Mouse (Mus musculus) brain, embryonic 14.5 days (tissue): ENCODE results near the gene Wdr18. TPM values are rescaled to one million over a fixed set of nuclear protein-coding genes. Genes with fewer than 3 reads are reported as not detected.

Source experiments
- DNase-seq: peaks from one replicate; pipeline ENCODE4 v3.0.0-alpha.2; 2011; ENCODE audit warnings: low read depth
- CTCF ChIP-seq: fragments of 200-500 bp; IDR thresholded peaks from 2 replicates; pipeline ENCODE4 v1.5.1; 2012; ENCODE audit warnings: inconsistent platforms, mild to moderate bottlenecking, moderate library complexity, borderline replicate concordance; ENCODE audit not compliant: insufficient read depth, insufficient read length; ENCODE audit errors: extremely low read depth
- POLR2A ChIP-seq: fragments of 200-500 bp; IDR thresholded peaks from 2 replicates; pipeline ENCODE4 v1.6.1; 2012; ENCODE audit warnings: mild to moderate bottlenecking, inconsistent platforms, borderline replicate concordance; ENCODE audit not compliant: poor library complexity, insufficient read depth, insufficient read length, severe bottlenecking; ENCODE audit errors: extremely low read depth
- polyA plus RNA-seq: library from polyadenylated mRNA; depleted of rRNA; stranded (reverse); fragments of >200 nt; gene quantifications from 2 replicates; pipeline ENCODE4 v1.2.3, GENCODE M21; 2012

Gene Wdr18
- polyA plus RNA-seq, 1 experiment = 59.7 TPM

DNA sequence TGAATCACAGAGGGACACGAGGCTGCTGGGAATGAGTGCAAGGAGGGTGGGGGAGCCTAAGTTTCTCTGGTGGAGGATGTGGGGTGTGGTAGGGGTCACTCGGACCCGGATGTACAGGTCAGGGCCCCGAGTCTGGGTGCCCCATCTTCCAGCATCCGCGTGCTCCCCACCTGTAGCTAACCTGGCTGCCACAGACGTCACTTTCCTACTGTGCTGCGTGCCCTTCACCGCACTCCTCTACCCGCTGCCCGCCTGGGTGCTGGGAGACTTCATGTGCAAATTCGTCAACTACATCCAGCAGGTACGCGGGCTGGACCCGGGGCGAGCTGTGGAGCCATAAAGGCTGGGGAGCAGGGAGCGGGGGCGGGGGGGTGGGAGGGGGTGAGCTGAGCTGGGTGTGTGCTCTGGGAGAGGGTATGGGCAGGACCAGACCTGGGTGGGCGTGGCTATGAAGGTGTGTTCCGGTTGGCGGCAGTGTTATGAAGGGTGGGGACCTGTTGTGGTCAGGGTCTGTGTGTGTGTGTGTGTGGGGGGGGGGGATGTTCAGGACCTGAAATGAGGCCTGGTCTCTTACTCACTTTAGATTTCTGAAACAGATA is 40.6 kb upstream of the Wdr18 start:
- no peak for DNase-seq
- TF ChIP-seq POLR2A (no peak), CTCF (no peak)

DNA sequence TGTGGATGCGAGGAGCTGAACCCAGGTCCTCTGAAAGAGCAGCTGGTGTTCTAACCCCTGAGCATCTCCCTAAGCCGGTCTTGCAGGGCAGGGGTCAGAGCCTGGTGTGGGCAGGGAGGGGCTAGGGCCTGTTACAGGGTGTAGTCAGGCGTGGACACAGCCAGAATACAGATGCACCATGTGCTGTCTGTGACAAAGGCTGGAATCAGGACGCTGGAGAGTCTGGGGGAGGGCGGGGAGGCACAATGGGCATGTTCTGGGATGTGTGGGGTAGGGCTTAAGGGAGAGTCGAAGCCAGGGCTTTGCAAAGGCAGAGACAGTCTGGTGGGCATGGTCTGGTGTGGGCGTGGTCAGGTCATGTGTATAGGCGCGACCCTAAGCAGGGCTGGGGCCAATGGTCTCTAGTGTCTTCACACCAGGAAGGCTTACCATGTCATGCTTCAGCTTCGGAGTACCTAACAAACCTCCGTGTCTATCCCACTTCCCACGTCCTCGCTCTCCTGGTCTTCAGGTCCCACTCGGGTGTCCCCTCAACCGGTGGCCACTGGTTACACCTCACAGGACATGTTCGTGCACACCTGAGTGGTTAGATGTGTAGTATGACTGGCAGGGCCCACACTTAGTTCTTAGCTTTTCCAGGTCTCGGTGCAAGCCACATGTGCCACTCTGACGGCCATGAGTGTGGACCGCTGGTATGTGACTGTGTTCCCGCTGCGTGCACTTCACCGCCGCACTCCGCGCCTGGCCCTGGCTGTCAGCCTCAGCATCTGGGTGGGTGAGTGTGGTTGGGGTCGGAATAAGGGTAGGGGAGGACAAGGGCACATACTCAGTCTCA is 39.7 kb upstream of the Wdr18 start:
- no peak for DNase-seq

DNA sequence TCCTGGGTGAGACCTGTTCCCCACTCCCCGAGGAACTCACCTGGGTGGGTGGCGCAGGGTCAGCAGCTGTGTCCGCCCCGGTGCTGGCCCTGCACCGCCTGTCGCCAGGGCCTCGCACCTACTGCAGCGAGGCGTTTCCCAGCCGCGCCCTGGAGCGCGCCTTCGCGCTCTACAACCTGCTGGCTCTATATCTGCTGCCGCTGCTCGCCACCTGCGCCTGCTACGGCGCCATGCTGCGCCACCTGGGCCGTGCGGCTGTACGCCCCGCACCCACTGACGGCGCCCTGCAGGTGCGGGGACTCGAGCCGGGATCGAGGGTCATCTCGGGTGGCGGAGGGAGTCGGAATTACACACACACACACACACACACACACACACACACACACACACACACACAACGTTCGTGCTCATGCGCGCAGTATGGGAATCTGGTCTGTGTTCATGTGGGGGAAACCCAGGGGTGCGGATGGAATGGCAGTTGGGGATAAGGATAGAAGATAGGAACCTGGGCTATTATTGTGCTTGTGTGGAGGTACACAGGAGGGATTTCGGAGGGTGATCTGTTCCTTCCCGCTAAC is 38.9 kb upstream of the Wdr18 start, which contains the start of gene R3hdm4:
R3hdm4 (minus strand) TSS at position 251 of the 578 bp plus-strand sequence.
- DNase-seq = no peak
- TF ChIP-seq POLR2A (no peak), CTCF (no peak)

More for the DNA sequence above, 39.7 kb upstream of the Wdr18 start:
- TF ChIP-seq CTCF (no peak), POLR2A (no peak)

DNA sequence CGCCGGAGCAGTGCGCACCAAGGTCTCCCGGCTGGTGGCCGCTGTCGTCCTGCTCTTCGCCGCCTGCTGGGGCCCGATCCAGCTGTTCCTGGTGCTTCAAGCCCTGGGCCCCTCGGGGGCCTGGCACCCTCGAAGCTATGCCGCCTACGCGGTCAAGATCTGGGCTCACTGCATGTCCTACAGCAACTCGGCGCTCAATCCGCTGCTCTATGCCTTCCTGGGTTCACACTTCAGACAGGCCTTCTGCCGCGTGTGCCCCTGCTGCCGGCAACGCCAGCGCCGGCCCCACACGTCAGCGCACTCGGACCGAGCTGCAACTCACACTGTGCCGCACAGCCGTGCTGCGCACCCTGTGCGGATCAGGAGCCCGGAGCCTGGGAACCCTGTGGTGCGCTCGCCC is 38.4 kb upstream of the Wdr18 start:
- TF ChIP-seq CTCF (no peak), POLR2A (no peak)
- peak; percentile 13 for DNase-seq

DNA sequence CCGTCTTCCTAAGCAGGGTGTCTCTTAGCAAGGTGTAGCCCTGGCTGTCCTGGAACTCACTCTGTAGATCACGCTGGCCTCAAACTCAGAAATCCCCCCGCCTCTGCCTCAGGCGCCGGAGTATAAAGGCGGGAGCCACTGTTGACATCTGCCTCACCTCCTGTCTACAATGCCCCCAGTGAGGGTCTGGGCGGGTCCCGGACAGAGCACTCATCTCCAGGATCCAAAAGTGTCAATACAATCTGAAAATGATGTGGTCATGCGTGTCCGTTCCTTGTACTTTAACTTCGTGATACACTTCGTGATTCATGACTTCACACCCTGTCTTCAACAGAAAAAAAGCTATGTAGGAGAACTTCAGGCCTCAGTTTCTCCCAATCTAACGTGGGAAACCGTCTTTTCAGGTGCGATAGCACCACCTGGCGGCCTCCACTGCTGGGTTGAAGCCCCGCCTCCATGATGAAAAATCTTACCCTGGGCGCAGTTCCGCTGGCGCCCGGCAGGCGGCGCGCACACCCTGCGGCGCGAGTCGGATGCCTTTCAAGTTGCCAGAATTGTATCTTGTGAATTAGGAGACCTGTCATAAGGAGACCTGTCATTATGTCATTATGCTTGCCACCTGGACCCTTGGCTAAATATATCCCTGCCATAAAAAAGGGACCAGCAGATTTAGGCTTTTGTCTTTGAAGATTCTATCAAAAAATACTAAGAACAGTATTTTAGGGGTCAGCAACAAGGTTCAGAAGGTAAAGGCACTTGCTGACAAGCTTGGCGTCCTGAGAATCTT is 34.8 kb upstream of the Wdr18 start:
- TF ChIP-seq CTCF (peak; percentile 100), POLR2A (no peak)
- DNase-seq = peak; percentile 94

DNA sequence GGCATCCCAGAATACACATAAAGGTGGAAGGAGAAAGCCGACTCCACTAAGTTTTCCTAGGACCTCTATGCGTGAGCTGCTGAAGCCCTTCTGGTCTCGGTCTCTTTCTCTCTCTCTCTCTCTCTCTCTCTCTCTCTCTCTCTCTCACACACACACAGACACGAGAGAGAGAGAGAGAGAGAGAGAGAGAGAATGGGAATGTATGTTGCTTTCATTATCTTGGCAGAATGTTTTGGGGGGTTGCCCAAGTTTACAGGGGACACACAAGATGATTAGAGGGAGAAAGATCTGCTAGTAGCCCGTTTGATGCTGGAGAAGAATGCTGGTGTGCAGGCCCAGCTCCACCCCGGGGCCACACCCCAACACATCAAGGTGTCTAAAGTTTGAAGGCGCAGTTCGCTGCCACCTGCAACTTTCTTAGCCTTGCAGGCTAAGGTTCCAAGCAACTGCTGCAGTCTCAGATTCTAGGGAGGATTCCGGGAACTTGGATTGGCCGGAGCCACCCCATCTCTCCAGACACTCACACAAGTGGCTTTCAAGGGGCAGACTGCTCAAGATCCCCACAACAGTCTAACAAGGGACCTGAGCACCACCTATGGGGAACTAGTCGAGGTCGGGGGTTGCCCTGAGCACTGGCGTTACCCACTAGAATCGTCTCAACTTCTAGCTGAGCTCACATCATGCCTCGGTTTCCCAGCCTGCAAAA is 34.0 kb upstream of the Wdr18 start:
- no peak for DNase-seq

DNA sequence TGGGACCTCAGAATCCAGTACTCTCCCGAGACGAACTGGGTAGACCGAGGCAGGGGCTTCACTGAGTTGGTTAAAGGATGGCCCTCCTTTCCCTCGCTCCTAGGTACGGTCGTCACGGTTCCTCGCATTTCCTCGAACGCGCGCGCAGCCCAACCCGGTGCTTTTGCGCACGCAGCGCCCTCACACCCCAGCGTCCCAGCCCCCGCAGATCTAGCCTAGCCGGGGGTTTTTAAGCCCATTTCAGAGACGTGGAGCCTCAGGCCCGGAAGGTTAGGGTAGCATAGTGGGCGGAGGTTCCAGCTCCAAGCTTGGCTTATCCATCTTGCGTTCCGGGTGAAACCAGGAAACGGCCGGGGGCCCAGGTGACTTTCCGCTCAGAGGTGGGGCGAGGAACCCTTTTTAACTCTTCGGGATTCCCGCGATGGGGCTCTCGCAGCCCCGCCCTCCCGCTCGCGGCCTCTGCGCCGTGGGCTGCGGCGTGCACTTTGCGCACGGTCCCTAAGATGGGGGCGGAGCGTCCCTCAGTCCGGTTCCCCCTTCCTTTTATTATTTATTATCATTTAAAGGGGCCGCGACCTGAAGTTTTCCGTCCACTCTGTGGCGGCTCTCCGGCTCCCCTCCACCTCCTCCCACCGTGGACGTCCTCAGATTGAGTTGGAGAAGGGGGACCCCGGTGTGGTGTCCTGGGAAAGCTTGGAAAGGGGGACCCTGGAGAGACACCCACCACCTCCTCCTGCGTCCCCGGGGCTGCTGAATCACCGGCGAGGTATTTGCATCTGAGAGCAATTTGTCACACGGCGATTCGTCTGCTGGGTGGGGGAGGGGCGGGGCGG is 33.2 kb upstream of the Wdr18 start, which contains the start of gene Arid3a:
Arid3a (plus strand) TSS at position 553 of the 833 bp plus-strand sequence.
- peak; percentile 96 for DNase-seq
- TF ChIP-seq POLR2A = 0 out of 2 replicates have a peak, but pooled peaks have one; percentile 4
- TF ChIP-seq CTCF = no peak

More for the DNA sequence above, 34.0 kb upstream of the Wdr18 start:
- TF ChIP-seq CTCF (no peak), POLR2A (no peak)

DNA sequence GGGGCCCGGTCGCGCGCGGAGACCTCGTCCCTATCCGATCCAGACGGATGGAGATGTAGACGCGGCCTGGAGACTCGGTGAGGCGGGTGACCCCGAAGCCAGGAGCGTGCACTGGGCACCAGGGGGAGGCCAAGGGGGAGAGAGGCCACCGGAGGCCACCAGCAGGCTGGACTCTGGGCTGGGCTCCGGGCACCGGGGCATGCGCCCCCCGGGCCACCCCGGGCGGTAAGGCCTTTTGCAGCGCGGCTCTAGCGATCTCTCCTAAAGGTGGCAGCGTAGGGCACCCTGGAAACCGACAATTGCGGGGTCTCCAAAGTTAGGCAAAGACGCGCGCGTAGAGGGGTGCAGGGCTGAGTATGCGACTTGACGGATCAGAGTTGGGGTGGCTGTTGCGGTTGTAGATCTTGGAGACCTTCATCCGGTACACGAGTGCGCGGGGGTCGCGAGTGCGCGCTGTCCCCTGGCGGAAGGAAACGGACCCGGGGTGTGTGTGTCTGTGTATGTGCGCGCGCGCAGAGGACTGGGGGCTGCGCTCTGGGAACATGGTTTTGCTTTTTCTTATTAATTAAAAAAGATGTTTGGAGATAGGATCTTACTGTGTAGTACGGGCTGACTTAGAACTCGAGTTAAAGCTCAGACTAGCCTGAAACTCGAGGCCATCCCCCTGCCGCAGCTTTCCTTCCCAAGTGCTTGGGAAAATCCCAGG is 32.5 kb upstream of the Wdr18 start:
- no peak for TF ChIP-seq POLR2A
- TF ChIP-seq CTCF = no peak
- peak; percentile 73 for DNase-seq

DNA sequence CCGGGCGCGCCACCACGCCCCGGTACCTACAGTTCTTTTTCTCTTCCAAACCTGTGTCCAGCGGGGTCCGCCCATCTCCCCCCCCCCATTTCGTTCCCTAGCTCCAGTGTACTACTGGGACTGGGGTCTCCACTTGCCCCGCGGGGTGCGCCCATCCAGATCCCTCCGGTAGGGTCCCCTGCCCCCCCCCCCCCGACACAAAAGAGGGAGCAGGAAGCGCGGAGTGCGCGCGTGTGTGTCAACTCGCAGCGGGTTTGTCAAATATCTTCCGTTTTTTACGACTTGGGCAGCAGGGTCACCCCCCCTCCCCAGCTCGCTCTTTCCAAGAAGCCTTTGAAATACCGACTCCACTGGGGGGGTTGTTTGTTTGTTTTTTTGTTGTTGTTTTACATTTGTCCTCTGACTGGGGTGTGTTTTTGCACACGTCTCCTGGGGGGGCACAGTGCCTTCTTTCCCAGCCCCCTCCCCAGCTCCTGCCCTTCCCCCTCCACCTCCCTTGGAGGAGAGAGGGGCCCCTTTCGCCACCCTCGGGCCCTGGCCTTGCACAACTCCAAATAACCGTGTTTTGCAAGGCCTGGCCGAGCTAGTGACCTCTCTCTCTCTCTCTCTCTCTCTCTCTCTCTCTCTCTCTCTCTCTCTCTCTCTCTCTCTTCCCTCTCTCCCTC is 31.8 kb upstream of the Wdr18 start:
- peak; percentile 62 for DNase-seq
- TF ChIP-seq CTCF = no peak
- no peak for TF ChIP-seq POLR2A
